Mouse (Mus musculus): ENCODE results near the gene Olfr381. TPM values are rescaled to one million over a fixed set of nuclear protein-coding genes. Genes with fewer than 3 reads are reported as not detected.
"Not testable (repeated sequence)": the region's sequence is repeated elsewhere in the genome, so short reads cannot be mapped to it uniquely, and the experiment has no call there.

Gene Olfr381
- total RNA-seq (2021), result not detected
- long read RNA-seq, experiment 1, result 0 reads
- long read RNA-seq, experiment 2, result 0 reads

GRCm38 (mm10) chr11:73491503-73491902 is at the start of gene Olfr381:
TSS of gene Olfr381 (minus strand) at chr11:73491603.
- no peak for DNase-seq (ENCODE audit: low spot score in 2 of 2)

GRCm38 (mm10) chr11:73528971-73529370 is 37.6 kb upstream of the Olfr381 start:
- not testable (repeated sequence) for DNase-seq (ENCODE audit: low spot score in 2 of 2)

DNA sequence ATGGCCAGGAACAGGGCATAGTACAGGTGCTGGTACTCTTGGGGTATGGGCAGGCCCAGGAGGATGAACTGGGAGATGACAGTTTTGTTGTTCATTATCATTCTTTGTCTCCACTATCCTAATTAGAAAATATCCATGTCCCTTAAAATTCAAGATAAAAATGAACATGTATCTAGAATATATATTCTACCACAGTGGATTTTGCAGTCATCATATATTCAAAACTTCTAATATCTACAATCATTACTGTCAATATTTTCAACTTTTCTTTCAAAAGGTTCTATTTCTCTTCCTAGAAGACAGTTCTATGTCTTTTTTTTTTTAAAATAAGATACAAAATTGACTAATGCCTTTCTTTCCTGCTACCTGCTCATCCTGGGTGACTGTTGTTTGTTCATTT is 25.7 kb upstream of the Olfr381 start, which contains the start of gene Olfr382:
TSS of gene Olfr382 (minus strand) at position 101 of the 400 bp plus-strand sequence.
- no peak for DNase-seq (ENCODE audit: low spot score in 2 of 2)

- DNase-seq (ENCODE audit: low spot score in 2 of 2), result no peak
Observed at GRCm38 (mm10) chr11:73457408-73457807, 34.0 kb downstream of the Olfr381 start, which contains the start of gene Olfr380. TSS of gene Olfr380 (minus strand) at chr11:73457508.

Other genes with a start within 250 kb of the Olfr381 start
- under 1 TPM; 0.30 to 0.44 TPM for gene Trpv3, start 224.2 kb downstream of the Olfr381 start, total RNA-seq (2021)
- 10 to 100 TPM; 12.4 to 13.4 TPM for gene Aspa, start 162.0 kb downstream of the Olfr381 start, total RNA-seq (2021)
- not detected for gene Gm49340, start 161.9 kb downstream of the Olfr381 start, total RNA-seq (2021)
- not detected for gene Spata22, start 161.9 kb downstream of the Olfr381 start, total RNA-seq (2021)
- gene Olfr20, start 140.8 kb downstream of the Olfr381 start, total RNA-seq (2021), result not detected
- gene Olfr376, start 120.4 kb downstream of the Olfr381 start, total RNA-seq (2021), result not detected
- gene Olfr1, start 92.0 kb downstream of the Olfr381 start, total RNA-seq (2021), result not detected
- gene Olfr378, start 63.1 kb downstream of the Olfr381 start, total RNA-seq (2021), result not detected
- not detected for gene Olfr380, start 34.1 kb downstream of the Olfr381 start, total RNA-seq (2021)
- gene Olfr382, start 25.6 kb upstream of the Olfr381 start, total RNA-seq (2021), result not detected
- not detected for gene Olfr385, start 101.4 kb upstream of the Olfr381 start, total RNA-seq (2021)
- not detected for gene Olfr384, start 107.0 kb upstream of the Olfr381 start, total RNA-seq (2021)
- not detected for gene Zfp735, start 197.2 kb upstream of the Olfr381 start, total RNA-seq (2021)